Mouse (Mus musculus): Measurements from ENCODE around the gene Ntm. TPM values are rescaled to one million over a fixed set of nuclear protein-coding genes. Genes with fewer than 3 reads are reported as not detected.

Ntm gene
- total RNA-seq, 4 experiments from 2014 or later: 239 to 270 (median 257) TPM

GRCm38 (mm10) chr9:29075924-29076577, 886.9 kb downstream of the Ntm start:
- DNase-seq (ENCODE audit: low spot score in 2 of 2): no peak

GRCm38 (mm10) chr9:29075243-29075642, 887.7 kb downstream of the Ntm start:
- DNase-seq (ENCODE audit: low spot score in 2 of 2): no peak

GRCm38 (mm10) chr9:29074494-29074893, 888.4 kb downstream of the Ntm start:
- DNase-seq (ENCODE audit: low spot score in 2 of 2): no peak

GRCm38 (mm10) chr9:29071997-29072396, 890.9 kb downstream of the Ntm start:
- DNase-seq (ENCODE audit: low spot score in 2 of 2): no peak

- no peak for DNase-seq (ENCODE audit: low spot score in 2 of 2)
Measured at GRCm38 (mm10) chr9:29067572-29067971, 895.4 kb downstream of the Ntm start.

GRCm38 (mm10) chr9:29060293-29060692, 902.6 kb downstream of the Ntm start:
- DNase-seq (ENCODE audit: low spot score in 2 of 2): no peak

- no peak for DNase-seq (ENCODE audit: low spot score in 2 of 2)
Measured at GRCm38 (mm10) chr9:29058811-29059210, 904.1 kb downstream of the Ntm start.

- DNase-seq (ENCODE audit: low spot score in 2 of 2): no peak
Measured at GRCm38 (mm10) chr9:29055637-29056036, 907.3 kb downstream of the Ntm start.

GRCm38 (mm10) chr9:29036466-29036865, 926.5 kb downstream of the Ntm start:
- no peak for DNase-seq (ENCODE audit: low spot score in 2 of 2)

GRCm38 (mm10) chr9:29036058-29036457, 926.9 kb downstream of the Ntm start:
- DNase-seq (ENCODE audit: low spot score in 2 of 2): no peak

- DNase-seq (ENCODE audit: low spot score in 2 of 2): peak in 1 of 2 experiments; percentile 27
Measured at GRCm38 (mm10) chr9:29026410-29026809, 936.5 kb downstream of the Ntm start.

- DNase-seq (ENCODE audit: low spot score in 2 of 2): no peak
Measured at GRCm38 (mm10) chr9:29025603-29026002, 937.3 kb downstream of the Ntm start.

- DNase-seq (ENCODE audit: low spot score in 2 of 2): no peak
Measured at GRCm38 (mm10) chr9:29025104-29025503, 937.8 kb downstream of the Ntm start.

GRCm38 (mm10) chr9:29016879-29017278, 946.1 kb downstream of the Ntm start:
- no peak for DNase-seq (ENCODE audit: low spot score in 2 of 2)

GRCm38 (mm10) chr9:29013881-29014280, 949.1 kb downstream of the Ntm start:
- DNase-seq (ENCODE audit: low spot score in 2 of 2): no peak

GRCm38 (mm10) chr9:29012541-29012940, 950.4 kb downstream of the Ntm start:
- no peak for DNase-seq (ENCODE audit: low spot score in 2 of 2)

GRCm38 (mm10) chr9:29011476-29011875, 951.5 kb downstream of the Ntm start:
- no peak for DNase-seq (ENCODE audit: low spot score in 2 of 2)

GRCm38 (mm10) chr9:29004534-29004933, 958.4 kb downstream of the Ntm start:
- no peak for DNase-seq (ENCODE audit: low spot score in 2 of 2)

- no peak for DNase-seq (ENCODE audit: low spot score in 2 of 2)
Measured at GRCm38 (mm10) chr9:28999951-29000351, 963.0 kb downstream of the Ntm start.

GRCm38 (mm10) chr9:28977275-28977674, 985.7 kb downstream of the Ntm start:
- DNase-seq (ENCODE audit: low spot score in 2 of 2): no peak

- DNase-seq (ENCODE audit: low spot score in 2 of 2): no peak
Measured at GRCm38 (mm10) chr9:28969455-28969854, 993.5 kb downstream of the Ntm start.

All from left cerebral cortex, adult 8-10 months (tissue).